Mouse (Mus musculus): Measurements from ENCODE around the gene Rprd1b.

Gene Rprd1b

DNA sequence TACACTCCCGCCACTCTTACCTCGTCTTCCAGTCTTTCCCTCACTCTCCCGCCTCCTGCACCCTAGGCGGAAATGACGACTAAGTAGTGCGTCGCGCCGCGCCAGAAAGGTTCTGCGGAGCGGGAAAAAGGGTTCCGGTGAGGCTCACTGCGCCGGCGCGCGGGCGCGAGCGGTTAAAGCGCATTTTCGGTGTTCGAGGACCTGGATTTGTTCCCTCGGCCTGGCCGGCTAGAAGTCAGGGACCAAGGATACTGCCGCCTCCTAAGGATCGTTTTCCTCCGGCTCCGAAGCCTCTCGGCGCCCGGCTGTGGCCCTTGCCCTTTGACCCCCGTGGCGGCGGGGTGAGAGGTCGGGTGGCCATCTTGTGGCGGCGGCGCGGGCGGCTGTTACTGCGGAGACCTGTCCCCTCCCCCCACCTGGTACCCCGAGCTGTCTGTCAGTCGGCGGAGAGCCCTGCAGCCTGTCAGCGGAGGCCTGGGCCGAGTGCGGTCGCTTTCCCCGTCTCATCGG lies at the start of gene Rprd1b, which contains the start of gene Tti1:
TSS of gene Rprd1b (plus strand) at position 144 of the 510 bp plus-strand sequence.
TSS of gene Tti1 (minus strand) at position 80 of the 510 bp plus-strand sequence.
- peak; percentile 89 for DNase-seq (ENCODE audit: low spot score in 2 of 2)

DNA sequence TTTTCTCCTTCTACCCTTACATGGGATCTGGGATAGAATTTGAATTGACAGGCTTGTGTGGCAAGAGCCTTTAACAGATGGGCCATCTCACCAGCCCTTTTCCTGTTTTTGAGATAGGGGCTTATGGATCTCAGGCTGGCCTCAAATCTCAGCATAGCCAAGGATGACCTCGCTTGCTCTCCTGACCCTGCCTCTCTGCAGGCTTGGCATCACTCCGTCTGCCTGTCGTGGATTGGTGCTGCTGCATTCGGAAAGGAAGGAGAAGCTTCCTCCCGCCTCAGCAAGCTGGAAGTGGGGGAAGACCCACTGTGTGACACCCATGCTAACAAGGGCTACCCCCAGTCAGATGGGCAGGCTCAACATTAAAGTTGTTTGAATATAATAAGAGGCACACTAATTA lies 49.1 kb upstream of the Rprd1b start:
- DNase-seq (ENCODE audit: low spot score in 2 of 2) = no peak

DNA sequence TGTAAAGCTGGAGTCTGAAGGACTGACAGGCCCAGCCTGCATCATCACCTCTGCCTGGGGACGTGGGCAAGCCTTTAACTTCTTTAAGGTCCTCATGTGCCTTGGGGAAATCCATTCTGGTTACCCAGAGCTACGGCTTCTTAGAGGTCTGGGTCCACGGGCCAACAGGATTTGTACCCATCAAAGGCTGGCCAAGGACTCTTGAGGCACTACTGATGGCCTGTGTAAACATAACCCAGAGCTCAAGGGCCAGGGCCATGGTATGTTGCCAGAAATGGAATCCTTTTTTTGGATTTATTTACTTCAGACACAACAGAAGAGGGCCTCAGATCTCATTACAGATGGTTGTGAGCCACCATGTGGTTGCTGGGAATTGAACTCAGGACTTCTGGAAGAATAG lies 45.6 kb upstream of the Rprd1b start:
- no peak for DNase-seq (ENCODE audit: low spot score in 2 of 2)

DNA sequence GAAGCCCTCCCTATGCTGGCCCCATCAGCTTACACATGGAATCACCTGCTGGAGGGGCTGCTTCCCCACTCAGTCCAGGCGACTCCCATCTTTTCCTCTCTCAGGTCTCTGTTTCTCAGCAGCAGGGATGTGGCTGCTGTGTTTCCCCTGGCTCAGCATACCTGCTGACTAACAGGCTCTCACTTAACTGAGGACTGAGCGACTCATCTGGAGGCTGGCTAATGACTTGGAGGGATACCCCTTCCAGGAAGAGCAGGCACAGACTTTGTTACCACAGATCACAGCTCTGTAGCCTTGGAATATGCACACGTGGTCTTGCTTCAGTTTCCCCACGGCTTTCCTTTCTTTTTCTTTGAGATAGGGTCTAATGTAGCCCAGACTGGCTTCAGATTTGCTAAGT lies 45.0 kb upstream of the Rprd1b start:
- DNase-seq (ENCODE audit: low spot score in 2 of 2) = no peak

- DNase-seq (ENCODE audit: low spot score in 2 of 2) = no peak
Measured at GRCm38 (mm10) chr2:157985611-157986010, 42.7 kb upstream of the Rprd1b start.

GRCm38 (mm10) chr2:157986235-157986634 lies 42.1 kb upstream of the Rprd1b start:
- no peak for DNase-seq (ENCODE audit: low spot score in 2 of 2)

DNA sequence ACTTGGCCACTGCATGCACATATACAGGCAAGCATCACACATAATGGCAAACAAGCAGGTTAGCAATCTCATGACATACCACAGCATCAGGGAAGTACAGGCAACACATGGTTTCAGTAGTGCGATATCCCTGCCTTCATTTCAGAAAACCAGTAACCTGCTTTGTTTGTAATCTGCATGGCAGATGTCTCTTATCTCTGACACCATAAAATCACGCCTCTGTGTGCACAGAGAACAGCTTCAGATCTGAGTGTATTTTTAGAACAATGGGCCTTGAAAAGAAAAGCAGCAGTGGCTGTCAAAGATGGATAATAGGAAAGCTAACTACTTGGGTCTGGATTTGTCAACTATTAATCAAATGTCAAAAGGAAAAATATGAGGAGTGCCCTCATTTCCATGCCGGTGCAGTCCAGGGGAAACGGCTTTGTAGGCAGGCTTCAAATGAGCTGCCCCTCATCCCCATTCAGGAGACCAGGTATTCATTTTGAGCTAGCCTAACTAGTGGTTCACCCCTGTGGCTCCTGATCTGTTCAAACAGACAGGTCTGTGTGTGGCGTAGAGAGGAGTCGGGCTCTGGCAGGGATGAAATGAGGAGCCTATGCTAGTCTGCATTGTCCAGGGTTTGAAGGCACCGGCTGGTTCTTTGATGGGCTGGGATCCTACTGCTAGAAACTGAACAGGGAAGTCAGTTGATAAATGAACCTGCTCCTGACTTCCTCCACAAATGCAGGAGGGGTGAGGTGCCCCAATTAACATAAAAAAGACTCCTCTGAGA lies 39.7 kb upstream of the Rprd1b start:
- DNase-seq (ENCODE audit: low spot score in 2 of 2) = no peak

GRCm38 (mm10) chr2:157989946-157990345 lies 38.4 kb upstream of the Rprd1b start:
- no peak for DNase-seq (ENCODE audit: low spot score in 2 of 2)

DNA sequence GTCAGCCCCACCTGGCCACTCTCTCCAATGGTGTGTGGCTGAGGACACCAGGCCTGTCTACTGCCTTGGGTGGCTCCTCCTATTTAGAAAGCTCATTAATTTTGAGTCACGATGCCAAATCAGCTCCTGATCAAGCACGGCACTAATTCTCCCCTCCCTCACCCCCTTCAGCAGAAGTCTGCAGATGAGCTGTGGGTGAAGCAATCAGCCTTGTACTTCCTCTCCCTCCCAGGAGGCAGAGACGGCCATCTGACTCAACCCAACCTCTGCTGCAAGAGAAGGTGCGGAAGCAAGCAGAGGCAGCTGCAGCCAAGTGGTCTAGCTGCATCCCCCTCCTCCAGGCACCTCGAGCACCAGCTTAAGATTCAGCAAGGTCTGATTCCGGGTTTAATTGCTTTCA lies 37.3 kb upstream of the Rprd1b start:
- no peak for DNase-seq (ENCODE audit: low spot score in 2 of 2)

GRCm38 (mm10) chr2:157992501-157992900 lies 35.8 kb upstream of the Rprd1b start:
- no peak for DNase-seq (ENCODE audit: low spot score in 2 of 2)

GRCm38 (mm10) chr2:157998817-157999216 lies 29.5 kb upstream of the Rprd1b start:
- DNase-seq (ENCODE audit: low spot score in 2 of 2) = no peak

DNA sequence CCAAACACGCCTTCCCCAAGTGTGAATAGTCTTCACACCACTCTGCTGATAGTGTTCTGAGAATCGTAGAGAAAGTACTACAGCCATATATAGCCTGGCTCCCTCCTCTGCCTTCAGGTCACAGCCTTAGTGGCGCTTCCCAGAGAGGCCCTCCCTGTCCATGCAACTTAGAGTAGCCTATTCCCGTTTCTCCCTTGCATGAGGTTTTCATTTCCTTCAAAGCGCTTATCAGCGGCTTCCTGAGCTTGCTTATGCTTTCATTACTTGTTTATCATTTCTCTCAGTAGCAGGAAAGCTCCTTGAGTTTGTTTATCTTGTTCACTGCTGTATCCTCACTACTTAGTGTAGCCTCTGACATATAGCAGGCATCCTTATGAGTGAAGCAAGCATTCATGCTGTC lies 23.7 kb upstream of the Rprd1b start:
- no peak for DNase-seq (ENCODE audit: low spot score in 2 of 2)

DNA sequence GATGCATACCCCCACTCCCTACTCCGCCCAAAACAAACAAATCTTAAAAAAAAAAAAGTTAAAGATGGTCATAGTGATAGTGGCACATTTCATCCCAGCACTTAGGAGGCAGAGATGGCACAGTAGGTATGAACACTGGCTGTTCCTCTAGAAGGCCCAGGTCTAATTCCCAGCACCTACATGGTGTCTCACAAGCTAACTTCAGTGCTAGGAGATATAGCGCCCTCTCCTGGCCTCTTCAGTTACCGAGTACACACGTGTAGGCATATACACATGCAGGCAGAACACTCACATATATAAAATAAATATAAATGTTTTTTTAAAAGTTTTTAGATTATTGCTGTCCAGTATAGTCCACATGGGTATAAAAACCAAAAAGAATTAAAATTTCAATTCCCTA lies 22.7 kb upstream of the Rprd1b start:
- DNase-seq (ENCODE audit: low spot score in 2 of 2) = no peak

DNA sequence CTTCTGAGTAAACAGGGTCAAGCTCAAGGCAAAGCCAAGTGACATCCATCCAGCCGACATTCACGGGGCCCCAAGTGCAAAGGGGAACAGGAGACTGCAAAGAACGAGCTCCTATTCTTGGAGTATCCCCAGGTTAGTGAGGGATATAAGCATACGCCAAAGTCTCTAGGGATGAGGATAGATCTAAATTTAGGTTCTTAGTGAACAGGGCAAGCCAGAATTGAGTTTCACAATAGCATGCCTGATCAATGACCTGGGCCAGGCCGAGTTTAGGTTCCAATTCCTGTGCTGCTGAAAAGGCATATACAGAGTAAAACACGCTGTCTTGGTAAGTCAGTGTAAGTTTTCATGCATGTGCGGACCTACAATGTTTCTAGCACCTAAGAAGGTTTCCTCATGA lies 18.9 kb upstream of the Rprd1b start:
- DNase-seq (ENCODE audit: low spot score in 2 of 2) = no peak

- DNase-seq (ENCODE audit: low spot score in 2 of 2) = no peak
Measured at GRCm38 (mm10) chr2:158012608-158013007, 15.7 kb upstream of the Rprd1b start.

- DNase-seq (ENCODE audit: low spot score in 2 of 2) = no peak
Measured at GRCm38 (mm10) chr2:158017330-158017729, 11.0 kb upstream of the Rprd1b start.

GRCm38 (mm10) chr2:158027855-158028353 lies 393 bp upstream of the Rprd1b start:
- no peak for DNase-seq (ENCODE audit: low spot score in 2 of 2)

- DNase-seq (ENCODE audit: low spot score in 2 of 2) = no peak
Measured at GRCm38 (mm10) chr2:158030007-158030406, 1.7 kb downstream of the Rprd1b start.

- no peak for DNase-seq (ENCODE audit: low spot score in 2 of 2)
Measured at GRCm38 (mm10) chr2:158035813-158036212, 7.5 kb downstream of the Rprd1b start.

DNA sequence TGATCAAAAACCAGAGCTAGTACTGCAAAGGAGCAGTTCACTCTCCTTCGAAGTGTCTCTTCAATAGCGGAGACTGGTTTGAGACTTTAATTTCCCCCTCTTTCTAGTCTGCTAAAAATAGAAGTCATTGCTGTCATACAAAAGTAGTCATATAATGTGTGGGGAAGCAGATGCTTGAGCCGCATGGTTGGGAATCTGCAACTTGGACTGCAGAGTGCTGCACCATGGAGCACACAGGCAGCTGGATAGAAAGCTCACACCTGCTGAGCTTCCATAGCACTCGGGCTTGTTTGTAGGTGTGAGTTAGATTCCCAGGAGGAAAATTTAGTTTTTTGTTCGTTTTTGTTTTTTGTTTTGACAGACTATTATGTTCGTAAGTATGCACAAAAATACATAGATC lies 8.1 kb downstream of the Rprd1b start:
- DNase-seq (ENCODE audit: low spot score in 2 of 2) = no peak

DNA sequence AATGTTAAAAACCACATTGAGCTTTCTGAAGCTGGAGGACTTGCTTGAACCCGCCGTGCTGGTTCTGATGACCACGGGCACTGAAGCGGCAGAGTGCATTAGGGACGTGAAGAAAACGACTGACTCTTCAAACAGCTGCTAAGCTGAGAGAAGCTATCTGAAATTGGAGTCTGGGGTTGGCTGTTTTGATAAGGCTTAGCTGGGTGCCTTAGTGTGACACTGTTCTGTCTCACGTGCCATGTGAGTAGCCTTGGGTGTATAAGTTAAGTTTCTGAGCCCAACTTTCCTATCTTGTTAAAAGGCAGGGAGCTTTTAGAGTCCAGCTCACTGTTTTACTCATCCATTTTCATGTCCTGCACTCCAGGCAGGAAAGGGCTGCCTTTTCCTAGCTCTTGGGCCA lies 8.7 kb downstream of the Rprd1b start:
- no peak for DNase-seq (ENCODE audit: low spot score in 2 of 2)

- DNase-seq (ENCODE audit: low spot score in 2 of 2) = no peak
Measured at GRCm38 (mm10) chr2:158037571-158037970, 9.3 kb downstream of the Rprd1b start.

DNA sequence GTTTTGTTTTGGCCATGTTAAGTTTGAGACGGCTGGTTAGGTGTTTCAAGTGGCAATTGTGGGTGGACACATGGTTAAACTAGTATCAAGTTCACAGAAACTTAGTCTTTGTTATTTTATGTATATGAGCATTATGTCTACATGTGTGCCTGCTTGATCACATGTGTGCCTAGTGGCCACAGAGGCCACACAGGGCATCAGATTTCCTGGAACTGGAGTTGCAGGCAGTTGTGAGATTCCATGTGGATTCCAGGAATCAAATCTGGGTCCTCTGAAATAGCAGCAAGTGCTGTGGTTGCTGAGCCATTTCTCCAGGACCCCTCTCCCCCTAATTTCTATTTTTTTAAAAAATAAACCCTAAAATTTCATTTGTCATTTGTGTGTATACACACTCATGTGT lies 11.4 kb downstream of the Rprd1b start:
- DNase-seq (ENCODE audit: low spot score in 2 of 2) = no peak
